Mouse (Mus musculus) hindbrain, embryonic 12.5 days (tissue): ENCODE results near the gene Cbx4. TPM values are rescaled to one million over a fixed set of nuclear protein-coding genes. Genes with fewer than 3 reads are reported as not detected.
A peak's percentile ranks its signal among the peaks of the same experiment; 100 is the strongest.

ENCODE experiments used
- ATAC-seq: fragments of 200-750 bp; cut with Nextera tagmentation; 2 replicates; pipeline ENCODE4 v1.8.0; 2017; ENCODE audit warnings: moderate TSS enrichment; ENCODE audit not compliant: low FRiP score
- H3K27ac ChIP-seq: fragments of 300-500 bp; sonication (generic); 2 replicates; pipeline ENCODE4 v1.5.1; 2016; ENCODE audit warnings: mild to moderate bottlenecking
- H3K27me3 ChIP-seq: fragments of 300-500 bp; sonication (generic); 2 replicates; pipeline ENCODE4 v1.6.1; 2016; ENCODE audit warnings: mild to moderate bottlenecking
- H3K36me3 ChIP-seq: fragments of 300-500 bp; sonication (generic); 2 replicates; pipeline ENCODE4 v1.6.1; 2016; ENCODE audit warnings: mild to moderate bottlenecking
- H3K4me1 ChIP-seq: fragments of 300-500 bp; sonication (generic); 2 replicates; pipeline ENCODE4 v1.6.1; 2016
- H3K4me2 ChIP-seq: fragments of 300-500 bp; sonication (generic); replicated peaks from 2 replicates; pipeline ENCODE4 v1.6.1; 2016; ENCODE audit warnings: mild to moderate bottlenecking
- H3K4me3 ChIP-seq: fragments of 300-500 bp; sonication (generic); 2 replicates; pipeline ENCODE4 v1.5.1; 2016; ENCODE audit warnings: mild to moderate bottlenecking
- H3K9ac ChIP-seq: fragments of 300-500 bp; sonication (generic); 2 replicates; pipeline ENCODE4 v1.6.1; 2016; ENCODE audit warnings: mild to moderate bottlenecking, moderate library complexity
- H3K9me3 ChIP-seq: fragments of 300-500 bp; sonication (generic); replicated peaks from 2 replicates; pipeline ENCODE4 v1.6.1; 2016; ENCODE audit warnings: mild to moderate bottlenecking
- WGBS: fragments of 180-500 bp; shearing (Covaris S2); methylation state at CpG from one replicate; pipeline ENCODE4 v1.1.7; 2016; 5-methylcytosine and 5-hydroxymethylcytosine counted together
- polyA plus RNA-seq: library from polyadenylated mRNA; unstranded; fragments of >200 nt; fragmentation: Nextera tagmentation; extraction: Ambion mirVana; gene quantifications from 2 replicates; pipeline ENCODE4 v1.2.1, GENCODE M21; 2016

Cbx4 gene
- polyA plus RNA-seq, 1 experiment from 2014 or later: 13.2 TPM

DNA sequence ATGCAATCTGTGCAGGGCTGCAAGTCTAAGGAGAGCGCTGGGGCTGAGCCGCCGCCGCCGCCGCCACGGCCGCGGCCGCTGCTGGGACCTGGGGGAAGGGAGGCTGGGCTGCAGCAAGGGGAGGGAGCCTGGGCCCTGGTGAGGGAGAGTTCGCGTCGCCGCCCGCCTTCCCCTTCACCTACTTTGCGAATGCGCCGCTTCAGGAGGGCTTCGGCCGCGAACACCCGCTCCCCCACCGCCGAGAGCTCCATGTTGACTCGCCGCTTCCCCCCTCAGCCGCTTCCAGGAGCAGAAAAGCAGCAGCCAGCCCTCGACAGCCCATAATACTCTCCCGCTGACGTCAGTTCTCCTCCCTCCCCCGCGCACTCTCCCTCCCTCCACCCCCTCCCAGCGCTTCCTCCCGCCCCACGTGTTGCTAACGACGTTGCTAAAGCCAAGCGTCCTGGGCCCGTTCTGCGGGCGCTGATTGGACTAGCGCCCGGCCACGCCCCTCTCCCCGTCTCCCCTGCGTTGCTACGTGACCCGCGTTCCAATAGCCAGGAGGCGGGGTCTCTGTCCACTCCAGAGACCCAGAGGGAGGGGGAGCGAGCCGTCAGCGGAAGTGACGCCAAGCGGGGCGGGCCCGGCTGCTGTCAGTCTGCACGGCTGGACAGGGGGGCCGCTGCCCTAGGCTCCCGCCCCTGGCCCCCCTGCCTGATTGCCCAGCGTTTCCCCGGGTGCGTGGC, 45.3 kb downstream of the Cbx4 start, which contains the start of gene Cbx8:
TSS of gene Cbx8 (minus strand) at position 370 of the 725 bp plus-strand sequence.
- H3K27me3 ChIP-seq: peaks cover 81% of the 10 kb centered on the region
- peak within 1 kb of the TSS; percentile 95 for H3K4me2 ChIP-seq
- no peaks in the 10 kb centered on the region for H3K9me3 ChIP-seq
- peaks cover 8% of the 10 kb centered on the region; the same call in 1 of the 2 replicates for H3K36me3 ChIP-seq
- peaks cover 70% of the 10 kb centered on the region for H3K4me1 ChIP-seq
- H3K4me3 ChIP-seq: peak within 1 kb of the TSS; percentile 56
- peak within 1 kb of the TSS; percentile 82 for H3K9ac ChIP-seq
- ATAC-seq: peak; percentile 92
- under 1% methylated on average over 46 of the region's 63 CpGs for WGBS
- H3K27ac ChIP-seq: peak within 1 kb of the TSS; percentile 91

- WGBS: 5% methylated on average over 21 of the region's 21 CpGs
- Histone ChIP-seq H3K4me2 (peak overlapping the region; percentile 95), H3K9ac (peak overlapping the region; percentile 82), H3K4me1 (peaks cover 72% of the 10 kb centered on the region), H3K4me3 (peak overlapping the region; percentile 56), H3K27me3 (peaks cover 81% of the 10 kb centered on the region), H3K9me3 (no peaks in the 10 kb centered on the region), H3K27ac (peak overlapping the region; percentile 91), H3K36me3 (peaks cover 8% of the 10 kb centered on the region; the same call in 1 of the 2 replicates)
- ATAC-seq: no peak
Measured at GRCm38 (mm10) chr11:119039732-119040512, 46.1 kb downstream of the Cbx4 start.

GRCm38 (mm10) chr11:119038744-119039484, 47.1 kb downstream of the Cbx4 start:
- Histone ChIP-seq H3K4me3 (peak overlapping the region; percentile 56; the same call in 1 of the 2 replicates), H3K9me3 (no peaks in the 10 kb centered on the region), H3K27me3 (peaks cover 80% of the 10 kb centered on the region), H3K36me3 (peaks cover 8% of the 10 kb centered on the region; the same call in 1 of the 2 replicates), H3K4me2 (peak overlapping the region; percentile 95), H3K27ac (no peak overlapping the region), H3K4me1 (peaks cover 72% of the 10 kb centered on the region), H3K9ac (peak overlapping the region; percentile 82; the same call in 1 of the 2 replicates)
- WGBS: 27% methylated on average over 22 of the region's 22 CpGs
- no peak for ATAC-seq

- WGBS: 3% methylated on average over 18 of the region's 18 CpGs
- Histone ChIP-seq H3K9me3 (no peaks in the 10 kb centered on the region), H3K36me3 (peaks cover 8% of the 10 kb centered on the region; the same call in 1 of the 2 replicates), H3K27me3 (peaks cover 75% of the 10 kb centered on the region), H3K27ac (no peak overlapping the region), H3K9ac (no peak overlapping the region; the same call in 1 of the 2 replicates), H3K4me3 (peak overlapping the region; percentile 40), H3K4me2 (peak overlapping the region; percentile 73), H3K4me1 (peaks cover 71% of the 10 kb centered on the region)
- ATAC-seq: no peak
Measured at GRCm38 (mm10) chr11:119037780-119038401, 48.1 kb downstream of the Cbx4 start.

DNA sequence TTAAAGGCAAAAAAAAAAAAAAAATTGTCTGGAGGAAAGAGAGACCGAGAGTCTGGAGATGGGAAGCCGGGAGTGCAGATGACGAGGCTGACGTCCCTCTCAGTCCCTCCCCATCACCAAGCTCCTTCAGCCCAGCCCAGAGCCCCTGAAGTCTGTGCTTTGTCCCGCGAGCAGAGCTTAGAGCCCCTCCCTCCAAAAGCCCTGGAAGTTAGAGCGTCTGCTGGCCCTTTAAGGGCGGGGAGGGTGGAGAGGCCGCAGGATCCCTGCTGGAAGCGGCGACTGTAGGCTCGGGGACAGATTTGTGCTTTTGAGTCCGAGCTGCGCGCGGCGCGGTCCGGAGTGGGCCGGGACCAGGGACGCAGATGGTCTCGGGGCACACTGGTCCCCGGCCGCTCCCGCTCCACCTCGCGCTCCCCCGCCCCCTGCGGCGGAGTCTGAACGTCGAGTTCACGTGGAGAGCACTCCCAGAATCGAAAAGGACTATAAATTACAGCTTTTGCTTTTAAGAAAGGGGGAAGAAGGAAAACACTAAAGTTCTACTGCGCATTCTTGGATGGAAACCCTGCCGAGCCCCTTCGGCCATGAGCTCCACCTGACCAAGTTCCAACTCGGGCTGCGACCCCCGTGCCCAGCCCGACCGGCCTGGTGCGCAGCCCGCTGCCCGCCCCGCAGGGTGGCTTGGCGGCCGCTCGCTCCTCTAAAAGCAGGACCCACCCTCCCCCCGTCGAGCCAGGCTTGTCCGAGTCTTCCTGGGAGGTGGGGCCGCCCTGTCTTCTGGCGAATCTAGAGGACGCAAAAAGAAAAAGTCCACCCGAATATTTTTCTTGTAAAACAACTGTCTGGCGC, 48.9 kb downstream of the Cbx4 start:
- Histone ChIP-seq H3K4me3 (peak overlapping the region; percentile 40), H3K4me1 (peaks cover 66% of the 10 kb centered on the region), H3K9me3 (no peaks in the 10 kb centered on the region), H3K27ac (no peak overlapping the region), H3K27me3 (peaks cover 69% of the 10 kb centered on the region), H3K9ac (peak overlapping the region; percentile 57), H3K36me3 (peaks cover 8% of the 10 kb centered on the region; the same call in 1 of the 2 replicates), H3K4me2 (peak overlapping the region; percentile 73)
- WGBS: under 1% methylated on average over 57 of the region's 57 CpGs
- no peak for ATAC-seq

GRCm38 (mm10) chr11:119036447-119036846, 49.6 kb downstream of the Cbx4 start:
- Histone ChIP-seq H3K4me2 (no peak overlapping the region), H3K4me1 (peaks cover 59% of the 10 kb centered on the region), H3K9ac (peak overlapping the region; percentile 27), H3K4me3 (no peak overlapping the region), H3K27me3 (peaks cover 62% of the 10 kb centered on the region), H3K27ac (no peak overlapping the region), H3K9me3 (no peaks in the 10 kb centered on the region), H3K36me3 (peaks cover 8% of the 10 kb centered on the region; the same call in 1 of the 2 replicates)
- 1% methylated on average over 15 of the region's 15 CpGs for WGBS
- ATAC-seq: no peak

- Histone ChIP-seq H3K27me3 (peaks cover 61% of the 10 kb centered on the region), H3K9me3 (no peaks in the 10 kb centered on the region), H3K4me3 (peak overlapping the region; percentile 4; the same call in 1 of the 2 replicates), H3K4me1 (peaks cover 59% of the 10 kb centered on the region), H3K36me3 (peaks cover 11% of the 10 kb centered on the region), H3K27ac (no peak overlapping the region), H3K9ac (no peak overlapping the region; the same call in 1 of the 2 replicates), H3K4me2 (peak overlapping the region; percentile 26; the same call in 1 of the 2 replicates)
- no peak for ATAC-seq
- WGBS: under 1% methylated on average over 21 of the region's 21 CpGs
Measured at GRCm38 (mm10) chr11:119035686-119036165, 50.3 kb downstream of the Cbx4 start.

- ATAC-seq: no peak
- peak overlapping the region; percentile 26; the same call in 1 of the 2 replicates for H3K4me2 ChIP-seq
- H3K4me3 ChIP-seq: peak overlapping the region; percentile 4; the same call in 1 of the 2 replicates
- H3K4me1 ChIP-seq: peaks cover 58% of the 10 kb centered on the region
- under 1% methylated on average over 21 of the region's 21 CpGs for WGBS
- H3K27ac ChIP-seq: no peak overlapping the region
- H3K36me3 ChIP-seq: peaks cover 16% of the 10 kb centered on the region
- peaks cover 61% of the 10 kb centered on the region for H3K27me3 ChIP-seq
- no peaks in the 10 kb centered on the region for H3K9me3 ChIP-seq
- H3K9ac ChIP-seq: no peak overlapping the region; the same call in 1 of the 2 replicates
Measured at GRCm38 (mm10) chr11:119035094-119035685, 50.8 kb downstream of the Cbx4 start.

DNA sequence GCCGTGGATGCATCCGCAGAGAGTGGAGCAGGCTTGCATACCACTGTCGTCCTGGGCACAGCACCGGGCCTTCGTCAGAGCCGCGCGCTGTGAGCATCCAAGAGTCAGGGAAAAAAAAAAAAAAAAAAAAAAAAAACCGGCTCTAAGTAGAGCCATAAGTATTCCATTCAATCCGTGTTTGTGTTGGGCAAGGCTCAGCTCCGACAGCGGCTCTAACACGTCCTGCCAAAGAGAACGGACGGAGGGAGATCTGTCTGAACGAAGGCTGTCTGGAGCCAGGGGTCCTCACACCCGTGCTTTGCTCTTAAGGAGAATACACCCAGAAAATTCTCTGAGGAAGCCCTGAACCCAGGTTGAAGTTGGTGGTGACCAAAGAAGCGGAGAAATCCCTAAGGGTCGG, 51.4 kb downstream of the Cbx4 start:
- Histone ChIP-seq H3K4me3 (peak overlapping the region; percentile 21), H3K36me3 (peaks cover 22% of the 10 kb centered on the region), H3K9ac (no peak overlapping the region; the same call in 1 of the 2 replicates), H3K4me2 (peak overlapping the region; percentile 47), H3K9me3 (no peaks in the 10 kb centered on the region), H3K27me3 (peaks cover 59% of the 10 kb centered on the region), H3K4me1 (peaks cover 52% of the 10 kb centered on the region), H3K27ac (no peak overlapping the region)
- WGBS: under 1% methylated on average over 19 of the region's 19 CpGs
- ATAC-seq: no peak

DNA sequence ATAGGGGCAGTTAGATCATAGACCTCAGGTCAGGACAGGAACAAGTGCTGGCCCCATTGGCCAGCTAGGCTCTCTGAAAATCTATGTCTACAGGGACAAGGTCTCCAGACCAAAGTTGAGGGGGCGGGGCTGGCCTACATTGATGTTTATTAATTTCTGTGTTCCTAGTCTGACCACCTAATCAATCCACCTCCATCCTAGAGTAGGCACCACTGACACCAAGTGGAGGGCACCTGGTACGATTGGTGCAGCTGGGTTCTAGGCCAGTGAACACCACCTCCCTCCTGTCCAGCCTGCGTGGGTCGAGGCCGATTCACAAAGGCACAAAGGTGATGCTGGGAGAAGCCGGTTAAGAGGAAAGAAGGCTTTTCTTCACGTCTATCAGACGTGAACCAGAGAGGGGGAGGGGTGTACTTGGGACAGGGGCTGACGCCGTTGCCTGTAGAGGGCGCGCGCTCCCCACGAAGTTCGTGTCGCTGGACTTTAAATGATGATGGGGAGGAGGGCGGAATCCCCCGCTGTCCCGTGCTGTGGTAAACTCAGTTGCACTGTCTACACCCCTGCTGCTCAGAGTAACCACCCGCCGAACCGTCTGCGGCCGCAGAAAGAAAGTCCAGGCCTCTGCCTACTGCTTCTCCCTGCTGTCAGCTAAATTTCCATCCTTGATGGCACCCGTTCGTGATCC, 52.0 kb downstream of the Cbx4 start:
- H3K4me1 ChIP-seq: peaks cover 46% of the 10 kb centered on the region
- H3K4me2 ChIP-seq: peak overlapping the region; percentile 47
- H3K27me3 ChIP-seq: peaks cover 53% of the 10 kb centered on the region
- ATAC-seq: peak; percentile 49; the same call in 1 of the 2 replicates
- no peak overlapping the region for H3K27ac ChIP-seq
- 0 out of 2 replicates have a peak overlapping the region, but pooled peaks have one; percentile 4 for H3K9ac ChIP-seq
- H3K9me3 ChIP-seq: no peaks in the 10 kb centered on the region
- under 1% methylated on average over 26 of the region's 26 CpGs for WGBS
- H3K4me3 ChIP-seq: peak overlapping the region; percentile 21
- peaks cover 26% of the 10 kb centered on the region for H3K36me3 ChIP-seq
